Mouse (Mus musculus): ENCODE measurements at regions not wholly inside any gene's neighbourhood (a gene's known extent, or its start where the extent isn't known, plus 50 kb on each side); places are given as distances from the start of the nearest gene placed in this dataset.
"Not testable (repeated sequence)": the region's sequence is repeated elsewhere in the genome, so short reads cannot be mapped to it uniquely, and the experiment has no call there.

DNA sequence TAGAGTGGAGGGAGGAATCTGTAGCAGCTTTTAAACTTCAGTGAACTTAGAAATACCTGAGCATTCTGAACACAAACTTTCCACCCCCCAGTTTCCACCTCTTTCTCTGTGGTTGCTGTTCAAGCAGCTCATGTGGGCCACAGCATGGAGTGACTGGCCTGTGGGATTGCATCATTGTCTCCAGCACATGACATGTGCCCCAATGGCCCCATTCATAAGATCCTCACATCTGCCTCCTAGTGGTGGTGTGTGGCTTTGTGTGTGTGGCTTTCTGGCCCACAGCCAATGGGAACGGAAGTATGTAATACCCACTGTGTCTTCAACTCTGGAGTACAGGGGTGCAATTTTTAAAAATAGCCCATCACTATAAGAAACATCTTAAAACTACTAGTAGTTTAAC, 223.0 kb downstream of the Nkx6-1 start:
- peak; percentile 17; the same call in 1 of the 2 replicates for TF ChIP-seq CTCF (IDR thresholded peaks at IDR 0.05)
- no peak overlapping the region for H3K4me3 ChIP-seq
- intact Hi-C loops (cut with DNase I) = no loop called here
- DNase-seq = no peak
- no peak overlapping the region for H3K27ac ChIP-seq

DNA sequence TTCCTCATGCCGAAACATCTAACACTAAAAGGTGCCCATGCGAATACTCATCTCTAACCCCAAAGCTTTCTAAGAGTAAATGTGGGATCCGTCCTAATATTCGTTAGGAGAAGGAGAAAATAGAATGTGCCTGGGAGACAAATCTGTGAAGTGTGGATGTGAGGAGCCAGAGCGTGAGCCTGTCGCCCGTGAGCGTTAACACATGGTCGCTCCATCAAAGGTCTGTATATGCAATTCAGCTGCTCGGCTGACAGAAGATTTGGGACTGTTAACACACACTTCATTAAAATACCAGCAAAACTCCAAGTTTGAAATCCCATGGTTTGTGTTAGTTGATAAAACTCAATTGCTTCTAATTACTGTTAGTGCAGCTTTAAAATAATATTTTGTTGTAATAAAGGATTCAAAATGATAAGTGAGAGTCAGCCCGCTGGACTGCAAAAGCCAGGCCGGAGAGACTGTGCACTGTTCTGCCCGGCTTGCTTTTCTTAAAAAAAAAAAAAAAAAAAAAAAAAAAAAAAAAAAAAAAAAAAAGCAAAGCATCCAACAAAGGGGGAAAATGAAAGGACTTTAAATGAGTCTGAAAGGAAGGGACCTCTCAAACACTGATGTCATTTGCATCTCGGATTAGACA, 227.0 kb downstream of the Nkx6-1 start:
- DNase-seq = no peak
- Histone ChIP-seq H3K27ac (no peak overlapping the region), H3K4me3 (no peak overlapping the region)
- intact Hi-C loops (cut with DNase I) = no loop called here
- no peak for TF ChIP-seq CTCF (IDR thresholded peaks at IDR 0.05)

DNA sequence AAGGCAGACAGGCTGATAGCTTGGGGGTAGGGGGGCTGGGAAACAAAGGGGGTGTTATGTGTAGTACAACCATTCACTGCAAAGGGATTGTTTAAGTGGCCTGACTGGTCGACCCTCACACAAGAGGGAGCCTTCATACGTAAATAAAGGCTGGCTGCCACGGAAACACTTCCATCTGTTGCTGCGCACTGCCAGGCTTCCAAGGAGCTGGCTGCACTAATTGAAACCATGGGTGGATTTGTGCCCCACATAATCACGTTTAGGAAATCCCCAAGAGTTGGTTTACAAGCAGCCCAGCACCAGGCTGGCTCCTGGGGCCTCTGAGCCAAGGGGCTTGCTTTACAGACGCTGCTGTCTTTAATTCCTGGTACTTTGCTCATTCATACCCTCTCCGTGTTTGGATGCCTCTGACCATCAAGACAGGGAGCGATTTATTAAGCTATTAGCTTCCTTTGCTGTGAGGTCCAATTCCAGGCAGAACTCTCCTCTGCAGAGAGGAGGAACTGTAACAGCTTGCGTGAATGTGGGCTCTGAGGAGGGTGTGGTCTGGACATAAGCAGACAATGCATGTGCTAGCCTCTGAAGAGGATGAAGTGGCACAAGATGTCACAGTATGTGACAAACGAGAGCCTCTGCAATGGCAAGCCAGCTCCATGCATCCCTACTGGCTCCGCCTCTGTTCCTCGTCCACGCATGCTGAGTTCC, 238.6 kb downstream of the Nkx6-1 start:
- intact Hi-C loops (cut with DNase I) = no loop called here
- Histone ChIP-seq H3K4me3 (no peak overlapping the region), H3K27ac (no peak overlapping the region)
- DNase-seq = no peak
- TF ChIP-seq CTCF (IDR thresholded peaks at IDR 0.05) = no peak

DNA sequence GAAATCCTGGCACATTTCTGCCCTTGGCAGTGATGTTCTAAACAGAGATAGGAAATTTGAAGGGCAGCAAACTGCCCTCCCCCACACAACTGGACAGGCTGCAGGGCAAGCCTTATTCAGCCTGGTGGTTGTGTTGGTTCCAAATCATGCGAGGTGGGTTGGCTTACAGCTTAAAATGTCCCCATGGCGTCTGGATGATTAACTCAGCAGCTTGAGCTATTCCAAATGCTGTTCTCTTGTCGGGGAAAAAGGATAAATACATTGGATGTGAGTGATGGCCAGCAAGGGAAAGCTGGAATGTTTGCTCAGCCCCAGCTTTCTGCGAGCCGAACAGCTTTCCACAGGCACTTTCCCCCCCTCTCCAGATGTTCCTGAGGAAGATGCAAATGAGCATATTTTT, 280.5 kb downstream of the Nkx6-1 start:
- DNase-seq = no peak
- intact Hi-C loops (cut with DNase I) = no loop called here
- no peak for TF ChIP-seq CTCF (IDR thresholded peaks at IDR 0.05)
- H3K27ac ChIP-seq = no peak overlapping the region
- no peak overlapping the region for H3K4me3 ChIP-seq

DNA sequence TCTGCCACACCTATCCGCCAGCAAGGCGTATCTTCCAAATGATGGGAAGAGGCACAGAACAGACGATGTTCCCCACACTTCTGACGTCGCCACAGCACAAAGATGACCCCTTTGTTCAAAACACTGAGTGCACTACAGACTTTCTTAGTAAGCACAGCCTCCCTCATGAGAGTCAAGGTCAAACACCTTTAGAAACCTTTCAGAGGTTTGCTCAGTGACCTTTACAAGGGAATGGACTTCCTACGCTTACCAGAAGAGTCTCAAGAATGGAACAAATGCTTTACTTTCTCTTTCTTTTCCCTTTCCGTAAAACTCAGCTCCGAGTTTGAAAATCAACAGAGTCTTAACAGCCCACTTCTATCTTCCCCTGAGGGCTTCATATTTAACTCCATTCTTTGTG, 283.4 kb downstream of the Nkx6-1 start:
- no peak for TF ChIP-seq CTCF (IDR thresholded peaks at IDR 0.05)
- intact Hi-C loops (cut with DNase I) = no loop called here
- no peak overlapping the region for H3K4me3 ChIP-seq

DNA sequence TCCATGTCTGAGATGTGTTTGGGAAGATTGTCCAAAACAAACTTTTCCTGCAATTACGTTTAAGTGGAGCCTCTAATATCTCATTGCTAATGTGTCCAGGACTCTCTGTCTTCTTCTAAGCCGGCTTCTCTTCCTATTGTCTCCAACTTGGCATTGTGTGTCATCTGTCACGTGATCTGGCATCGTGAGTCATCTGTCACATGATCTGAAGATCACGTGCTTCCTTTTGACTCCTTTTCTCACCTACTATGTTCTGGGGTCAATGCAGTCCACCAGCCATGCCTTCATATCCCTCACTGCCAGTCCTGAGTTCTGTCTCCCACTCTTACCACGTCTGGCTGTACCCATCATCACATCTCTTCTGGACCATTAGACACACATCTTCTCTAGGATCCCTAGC, 288.1 kb downstream of the Nkx6-1 start:
- intact Hi-C loops (cut with DNase I) = no loop called here
- DNase-seq = no peak
- no peak overlapping the region for H3K4me3 ChIP-seq
- TF ChIP-seq CTCF (IDR thresholded peaks at IDR 0.05) = no peak
- no peak overlapping the region for H3K27ac ChIP-seq

More for the DNA sequence above, 283.4 kb downstream of the Nkx6-1 start:
- H3K27ac ChIP-seq = no peak overlapping the region
- DNase-seq = no peak

DNA sequence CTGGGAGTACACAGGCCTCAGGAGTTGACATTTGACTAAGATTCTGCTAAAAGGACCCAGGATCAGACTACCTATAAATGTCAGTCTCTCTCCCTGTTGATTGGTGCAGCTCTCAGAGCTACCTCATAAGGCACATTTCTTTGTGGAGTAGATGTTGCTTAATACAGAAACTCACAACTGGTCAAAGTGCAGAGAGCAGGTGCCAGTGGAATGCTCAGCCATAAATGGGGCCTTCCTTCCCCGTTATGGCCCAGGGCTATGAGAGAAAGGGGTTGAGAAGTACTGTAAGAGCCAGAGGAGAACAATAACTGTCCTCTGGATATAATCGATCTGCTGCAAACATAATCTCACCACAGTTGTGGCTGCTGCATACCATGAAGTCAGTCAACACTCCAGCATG, 290.7 kb downstream of the Nkx6-1 start:
- TF ChIP-seq CTCF (IDR thresholded peaks at IDR 0.05) = no peak
- DNase-seq = no peak
- intact Hi-C loops (cut with DNase I) = no loop called here
- Histone ChIP-seq H3K27ac (no peak overlapping the region), H3K4me3 (no peak overlapping the region)

DNA sequence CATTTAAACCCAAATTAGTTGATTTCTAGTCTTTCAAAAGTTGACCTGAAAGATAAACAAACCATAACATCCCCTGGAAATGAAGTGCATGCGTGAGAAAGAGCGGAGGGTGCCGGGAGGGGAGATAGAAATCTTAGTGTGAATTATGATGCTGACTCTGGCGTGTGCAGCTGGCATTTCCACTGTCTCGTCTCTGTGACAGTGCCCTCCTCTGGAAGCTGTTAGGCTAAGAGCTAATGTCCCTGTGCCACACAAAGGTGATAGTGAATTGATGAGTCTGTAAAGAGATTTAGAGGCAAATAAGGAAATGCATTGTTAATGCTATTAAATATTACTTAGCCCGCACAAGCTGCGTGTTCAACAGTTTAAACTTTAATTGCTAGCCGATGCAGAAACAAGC, 292.6 kb downstream of the Nkx6-1 start:
- Histone ChIP-seq H3K27ac (no peak overlapping the region), H3K4me3 (no peak overlapping the region)
- DNase-seq = no peak
- intact Hi-C loops (cut with DNase I) = no loop called here
- TF ChIP-seq CTCF (IDR thresholded peaks at IDR 0.05) = no peak

DNA sequence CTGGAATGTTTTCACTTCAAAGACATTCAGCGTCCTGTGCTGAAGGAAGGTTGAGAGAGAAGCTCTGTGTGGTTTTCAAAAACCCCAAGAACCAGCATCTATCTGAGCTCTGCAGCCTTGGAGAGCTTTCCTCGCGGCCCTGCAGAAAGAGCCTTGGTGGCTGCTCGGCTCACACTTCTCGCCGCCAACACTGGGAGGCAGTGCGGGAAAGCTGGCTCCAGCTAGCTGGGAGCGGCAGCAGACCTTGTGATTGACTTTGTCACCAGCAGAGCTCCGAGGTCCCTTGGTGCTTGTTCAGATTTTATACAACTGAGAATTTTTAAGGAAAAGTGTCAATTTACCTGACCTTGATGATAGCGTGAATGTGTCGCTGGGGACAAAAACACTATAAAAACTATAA, 299.4 kb downstream of the Nkx6-1 start:
- Histone ChIP-seq H3K27ac (no peak overlapping the region), H3K4me3 (peak overlapping the region; percentile 41)
- DNase-seq = peak; percentile 31
- TF ChIP-seq CTCF (IDR thresholded peaks at IDR 0.05) = peak; percentile 45
- intact Hi-C loops (cut with DNase I) = no loop called here

DNA sequence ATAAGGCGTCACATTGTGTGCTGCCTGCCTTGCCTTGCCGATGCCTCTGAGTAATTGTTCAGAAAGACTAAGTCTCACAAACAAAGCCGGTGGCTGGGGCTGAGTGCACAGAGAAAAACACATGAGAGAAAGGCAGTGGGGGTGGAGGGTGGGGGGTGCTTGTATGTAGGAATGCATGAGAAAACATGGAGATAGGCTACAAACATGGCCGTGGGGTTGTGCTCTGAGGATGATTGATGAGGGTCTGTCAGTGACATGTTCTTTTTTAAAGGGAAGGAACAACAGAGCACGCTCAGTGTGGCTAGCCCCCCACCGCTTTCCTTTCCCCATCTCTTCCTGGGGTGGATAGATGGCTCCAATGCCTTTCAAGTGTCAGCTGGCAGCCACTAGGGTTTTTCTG, 304.8 kb downstream of the Nkx6-1 start:
- no peak overlapping the region for H3K4me3 ChIP-seq
- intact Hi-C loops (cut with DNase I) = no loop called here
- no peak for TF ChIP-seq CTCF (IDR thresholded peaks at IDR 0.05)
- H3K27ac ChIP-seq = no peak overlapping the region
- DNase-seq = no peak

DNA sequence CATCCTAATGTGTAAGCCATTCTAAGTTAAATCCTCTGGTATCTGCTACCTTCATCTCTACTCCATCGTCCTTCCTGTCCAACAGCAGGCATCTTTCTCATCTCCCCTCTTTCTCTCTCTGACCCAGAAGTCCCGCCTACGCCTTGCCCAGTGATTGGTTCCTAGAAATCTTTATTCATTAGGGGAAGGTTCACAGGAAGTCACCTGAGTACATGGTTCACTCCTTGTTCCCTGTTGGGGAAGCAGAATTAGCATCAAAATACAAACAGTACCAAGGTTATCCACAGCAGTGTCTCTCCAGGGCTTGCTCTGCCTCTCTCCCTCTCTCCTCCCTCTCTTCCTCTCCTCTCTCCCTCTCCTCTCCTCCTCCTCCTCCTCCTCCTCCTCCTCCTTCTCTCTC, 319.4 kb downstream of the Nkx6-1 start:
- no peak for TF ChIP-seq CTCF (IDR thresholded peaks at IDR 0.05)
- intact Hi-C loops (cut with DNase I) = no loop called here
- Histone ChIP-seq H3K4me3 (no peak overlapping the region), H3K27ac (no peak overlapping the region)
- no peak for DNase-seq

DNA sequence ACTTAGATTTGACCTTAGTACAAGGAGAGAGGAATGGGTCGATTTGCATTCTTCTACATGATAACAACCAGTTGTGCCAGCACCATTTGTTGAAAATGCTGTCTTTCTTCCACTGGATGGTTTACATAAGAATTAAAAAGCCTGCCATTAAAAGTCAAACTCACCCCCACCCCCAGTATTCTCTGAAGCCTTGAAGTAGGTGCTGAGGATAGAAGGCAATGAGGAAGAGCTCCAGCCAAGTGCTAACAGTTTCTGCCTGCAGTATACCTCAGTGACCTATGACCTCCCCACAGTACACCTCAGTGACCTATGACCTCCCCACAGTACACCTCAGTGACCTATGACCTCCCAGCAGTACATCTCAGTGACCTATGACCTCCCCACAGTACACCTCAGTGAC, 328.4 kb downstream of the Nkx6-1 start:
- DNase-seq; H3K27ac ChIP-seq; intact Hi-C loops (cut with DNase I); H3K4me3 ChIP-seq: not testable (repeated sequence)

DNA sequence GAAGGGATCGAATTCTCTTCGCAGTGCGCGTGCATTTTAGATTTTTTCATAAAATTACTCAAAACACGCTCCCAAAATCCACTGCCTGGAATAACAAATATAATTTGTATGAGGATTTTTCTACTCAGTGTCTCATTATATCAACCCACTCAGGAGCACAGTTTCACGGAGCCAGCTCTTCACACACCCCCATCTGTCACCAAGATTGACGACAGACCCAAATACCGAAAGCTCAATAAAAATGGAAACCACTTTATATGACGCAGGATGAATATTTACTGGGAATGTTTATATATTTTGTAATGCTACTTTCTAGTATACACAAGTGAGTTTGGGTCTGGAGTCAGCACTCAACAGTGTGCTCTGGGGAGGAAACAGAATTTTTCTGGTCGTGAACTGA, 333.0 kb downstream of the Nkx6-1 start:
- intact Hi-C loops (cut with DNase I) = no loop called here
- Histone ChIP-seq H3K27ac (no peak overlapping the region), H3K4me3 (no peak overlapping the region)
- TF ChIP-seq CTCF (IDR thresholded peaks at IDR 0.05) = no peak
- DNase-seq = no peak

DNA sequence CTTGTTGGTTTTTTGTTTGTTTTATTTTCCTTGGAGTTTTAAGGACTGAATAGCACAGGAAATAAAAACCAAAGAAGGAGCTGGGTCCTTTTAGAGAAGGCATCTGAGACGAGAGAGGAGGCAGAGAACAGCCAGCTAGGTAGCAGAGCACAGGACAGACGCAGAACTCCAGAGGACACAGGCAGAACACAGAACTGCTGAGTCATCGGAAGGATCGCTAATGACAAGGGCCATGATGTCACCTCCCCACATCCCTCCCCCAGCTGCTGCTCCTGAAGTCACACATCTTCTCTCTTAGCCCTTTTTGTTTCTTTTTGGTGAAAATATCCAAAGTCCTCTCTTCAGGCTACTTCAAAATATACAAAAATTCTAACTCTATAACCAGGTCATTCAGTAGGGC, 338.7 kb downstream of the Nkx6-1 start:
- intact Hi-C loops (cut with DNase I) = no loop called here
- Histone ChIP-seq H3K4me3 (no peak overlapping the region), H3K27ac (no peak overlapping the region)
- TF ChIP-seq CTCF (IDR thresholded peaks at IDR 0.05) = no peak
- DNase-seq = no peak

Data from gastrocnemius, adult 2 months (tissue).